Mouse (Mus musculus): ENCODE measurements around the gene Nxpe3. TPM values are rescaled to one million over a fixed set of nuclear protein-coding genes. Genes with fewer than 3 reads are reported as not detected.

Gene Nxpe3
- polyA plus RNA-seq, 1 experiment, result 6.1 TPM

GRCm38 (mm10) chr16:55901839-55902756 is 7.0 kb upstream of the Nxpe3 start:
- WGBS, result 86% methylated on average over 14 of the region's 14 CpGs
- no peak for DNase-seq (ENCODE audit: low read depth in 1 of 2, low spot score in 2 of 2)
- TF ChIP-seq CTCF (IDR thresholded peaks at IDR 0.05; ENCODE audit: extremely low read depth, insufficient read depth, insufficient read length, insufficient replicate concordance) (no peak), POLR2A (IDR thresholded peaks at IDR 0.05; ENCODE audit: low read depth, low read length) (no peak)
- H3K27me3 ChIP-seq (ENCODE audit: control insufficient read depth, insufficient read depth, low read length), result no peaks in the 10 kb centered on the region
- peaks cover 9% of the 10 kb centered on the region; the same call in 1 of the 2 replicates for H3K36me3 ChIP-seq (ENCODE audit: control insufficient read depth, insufficient read depth, low read length)
- H3K4me3 ChIP-seq (ENCODE audit: extremely low read depth, insufficient read depth, insufficient read length), result no peak overlapping the region
- no peak overlapping the region for H3K27ac ChIP-seq (ENCODE audit: insufficient read depth, low read length)
- peaks cover 6% of the 10 kb centered on the region; the same call in 1 of the 2 replicates for H3K4me1 ChIP-seq (ENCODE audit: control insufficient read depth, insufficient read depth, insufficient read length)

GRCm38 (mm10) chr16:55898385-55899002 is 3.4 kb upstream of the Nxpe3 start:
- H3K4me3 ChIP-seq (ENCODE audit: extremely low read depth, insufficient read depth, insufficient read length), result no peak overlapping the region
- no peak overlapping the region for H3K27ac ChIP-seq (ENCODE audit: insufficient read depth, low read length)
- no peaks in the 10 kb centered on the region for H3K27me3 ChIP-seq (ENCODE audit: control insufficient read depth, insufficient read depth, low read length)
- H3K4me1 ChIP-seq (ENCODE audit: control insufficient read depth, insufficient read depth, insufficient read length), result peaks cover 11% of the 10 kb centered on the region; the same call in 1 of the 2 replicates
- no peak for DNase-seq (ENCODE audit: low read depth in 1 of 2, low spot score in 2 of 2)
- TF ChIP-seq CTCF (IDR thresholded peaks at IDR 0.05; ENCODE audit: extremely low read depth, insufficient read depth, insufficient read length, insufficient replicate concordance) (no peak), POLR2A (IDR thresholded peaks at IDR 0.05; ENCODE audit: low read depth, low read length) (no peak)
- H3K36me3 ChIP-seq (ENCODE audit: control insufficient read depth, insufficient read depth, low read length), result no peaks in the 10 kb centered on the region; the same call in 1 of the 2 replicates
- WGBS, result 87% methylated on average over 9 of the region's 9 CpGs

GRCm38 (mm10) chr16:55895651-55896095 is 588 bp upstream of the Nxpe3 start:
- Histone ChIP-seq H3K36me3 (ENCODE audit: control insufficient read depth, insufficient read depth, low read length) (no peaks in the 10 kb centered on the region; the same call in 1 of the 2 replicates), H3K27ac (ENCODE audit: insufficient read depth, low read length) (peak overlapping the region; percentile 95), H3K4me3 (ENCODE audit: extremely low read depth, insufficient read depth, insufficient read length) (peak overlapping the region; percentile 86), H3K27me3 (ENCODE audit: control insufficient read depth, insufficient read depth, low read length) (no peaks in the 10 kb centered on the region), H3K4me1 (ENCODE audit: control insufficient read depth, insufficient read depth, insufficient read length) (peaks cover 18% of the 10 kb centered on the region; the same call in 1 of the 2 replicates)
- DNase-seq (ENCODE audit: low read depth in 1 of 2, low spot score in 2 of 2), result no peak
- 2% methylated on average over 9 of the region's 9 CpGs for WGBS
- TF ChIP-seq CTCF (IDR thresholded peaks at IDR 0.05; ENCODE audit: extremely low read depth, insufficient read depth, insufficient read length, insufficient replicate concordance) (no peak), POLR2A (IDR thresholded peaks at IDR 0.05; ENCODE audit: low read depth, low read length) (no peak)

GRCm38 (mm10) chr16:55894536-55894892 is 571 bp downstream of the Nxpe3 start:
- Histone ChIP-seq H3K4me3 (ENCODE audit: extremely low read depth, insufficient read depth, insufficient read length) (peak overlapping the region; percentile 86), H3K36me3 (ENCODE audit: control insufficient read depth, insufficient read depth, low read length) (peaks cover 2% of the 10 kb centered on the region; the same call in 1 of the 2 replicates), H3K4me1 (ENCODE audit: control insufficient read depth, insufficient read depth, insufficient read length) (peaks cover 23% of the 10 kb centered on the region; the same call in 1 of the 2 replicates), H3K27ac (ENCODE audit: insufficient read depth, low read length) (peak overlapping the region; percentile 95), H3K27me3 (ENCODE audit: control insufficient read depth, insufficient read depth, low read length) (no peaks in the 10 kb centered on the region)
- DNase-seq (ENCODE audit: low read depth in 1 of 2, low spot score in 2 of 2), result peak in 1 of 2 experiments; percentile 22
- WGBS, result under 1% methylated on average over 4 of the region's 4 CpGs
- TF ChIP-seq POLR2A (IDR thresholded peaks at IDR 0.05; ENCODE audit: low read depth, low read length), result no peak

- no peak for DNase-seq (ENCODE audit: low read depth in 1 of 2, low spot score in 2 of 2)
- no peaks in the 10 kb centered on the region for H3K27me3 ChIP-seq (ENCODE audit: control insufficient read depth, insufficient read depth, low read length)
- H3K27ac ChIP-seq (ENCODE audit: insufficient read depth, low read length), result peak overlapping the region; percentile 95
- peaks cover 23% of the 10 kb centered on the region; the same call in 1 of the 2 replicates for H3K4me1 ChIP-seq (ENCODE audit: control insufficient read depth, insufficient read depth, insufficient read length)
- WGBS, result 62% methylated on average over 8 of the region's 8 CpGs
- TF ChIP-seq POLR2A (IDR thresholded peaks at IDR 0.05; ENCODE audit: low read depth, low read length) (no peak), CTCF (IDR thresholded peaks at IDR 0.05; ENCODE audit: extremely low read depth, insufficient read depth, insufficient read length, insufficient replicate concordance) (no peak)
- H3K4me3 ChIP-seq (ENCODE audit: extremely low read depth, insufficient read depth, insufficient read length), result peak overlapping the region; percentile 86; the same call in 1 of the 2 replicates
- peaks cover 6% of the 10 kb centered on the region for H3K36me3 ChIP-seq (ENCODE audit: control insufficient read depth, insufficient read depth, low read length)
Measured at GRCm38 (mm10) chr16:55893410-55894107, 1.5 kb downstream of the Nxpe3 start.

DNA sequence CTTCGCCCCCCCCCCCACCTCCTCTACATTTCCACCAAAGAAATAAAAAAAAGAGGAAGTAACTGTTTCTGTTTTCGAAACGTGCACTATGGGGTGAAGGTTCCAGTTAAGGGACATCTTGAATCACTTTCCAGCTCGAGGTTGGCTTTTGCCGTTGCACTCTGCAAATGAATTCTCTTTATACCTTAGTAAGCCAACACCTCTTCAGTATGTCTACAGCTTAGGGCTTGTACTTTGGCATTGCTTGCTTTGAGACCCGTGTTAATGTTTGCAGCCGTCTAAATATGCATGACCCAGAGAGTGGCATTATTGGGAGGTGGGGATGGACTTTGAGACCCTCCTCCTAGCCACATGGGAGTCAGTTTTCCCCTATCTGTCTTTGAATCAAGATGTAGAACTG is 2.6 kb downstream of the Nxpe3 start:
- H3K4me1 ChIP-seq (ENCODE audit: control insufficient read depth, insufficient read depth, insufficient read length), result peaks cover 28% of the 10 kb centered on the region; the same call in 1 of the 2 replicates
- H3K27ac ChIP-seq (ENCODE audit: insufficient read depth, low read length), result peak overlapping the region; percentile 72
- no peak for TF ChIP-seq CTCF (IDR thresholded peaks at IDR 0.05; ENCODE audit: extremely low read depth, insufficient read depth, insufficient read length, insufficient replicate concordance)
- TF ChIP-seq POLR2A (IDR thresholded peaks at IDR 0.05; ENCODE audit: low read depth, low read length), result no peak
- WGBS, result 11% methylated on average over 6 of the region's 7 CpGs
- peak overlapping the region; percentile 9; the same call in 1 of the 2 replicates for H3K4me3 ChIP-seq (ENCODE audit: extremely low read depth, insufficient read depth, insufficient read length)
- DNase-seq (ENCODE audit: low read depth in 1 of 2, low spot score in 2 of 2), result peak in 1 of 2 experiments; percentile 40
- H3K27me3 ChIP-seq (ENCODE audit: control insufficient read depth, insufficient read depth, low read length), result no peaks in the 10 kb centered on the region
- peaks cover 6% of the 10 kb centered on the region for H3K36me3 ChIP-seq (ENCODE audit: control insufficient read depth, insufficient read depth, low read length)
